Mouse (Mus musculus): ENCODE measurements around the gene Hpd.

DNA sequence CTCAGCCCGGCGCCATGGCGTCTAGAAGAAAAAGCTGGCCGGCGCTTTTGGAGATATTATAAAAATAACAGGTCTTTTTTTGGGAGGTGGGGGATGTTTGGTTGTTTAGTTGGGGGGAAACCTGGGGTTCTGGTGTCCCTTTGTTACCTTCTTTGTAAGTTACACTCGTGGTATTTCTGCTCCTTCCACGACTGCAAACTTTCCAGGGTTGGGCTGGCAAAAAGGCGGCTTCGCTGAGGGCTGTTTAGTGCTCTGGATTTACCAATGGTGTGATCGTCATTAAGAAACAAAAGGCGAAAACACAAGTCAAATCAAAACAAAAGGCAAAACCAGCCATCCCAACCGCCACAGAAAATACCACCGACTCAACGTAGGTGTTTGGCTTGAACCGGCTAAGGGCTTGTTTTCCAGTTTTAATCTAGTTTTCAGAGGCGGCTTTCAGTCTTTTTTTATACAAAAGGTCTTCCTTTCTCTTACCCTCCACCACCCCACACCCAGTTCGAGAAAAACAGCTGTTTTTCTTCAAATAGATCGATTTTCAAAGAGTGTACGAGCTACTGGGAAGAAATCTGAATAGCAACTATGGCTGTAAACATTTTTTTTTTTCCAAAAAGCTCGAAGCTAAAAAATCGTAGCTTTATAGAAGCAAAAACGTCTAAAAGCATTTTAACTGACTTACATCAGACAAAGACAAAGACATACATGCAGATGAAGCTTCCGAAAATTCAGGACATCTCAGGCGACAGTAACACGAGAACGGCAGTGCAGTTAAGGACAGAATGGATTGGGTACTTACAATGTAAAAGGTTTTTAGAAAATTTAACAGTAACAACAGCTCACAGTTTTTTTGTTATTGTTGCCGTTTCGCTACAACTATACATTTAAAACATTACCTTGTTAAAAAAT is 42.6 kb downstream of the Hpd start:
- TF ChIP-seq POLR2A (IDR thresholded peaks at IDR 0.05; ENCODE audit: low read depth, low read length) (no peak; the same call in 1 of the 2 replicates), CTCF (IDR thresholded peaks at IDR 0.05; ENCODE audit: extremely low read depth, insufficient read length, insufficient replicate concordance, low read depth, low read length) (no peak)
